Mouse (Mus musculus) neural tube, embryonic 10.5 days (tissue): ENCODE results near the gene Dusp28.
"Not testable (repeated sequence)": the region's sequence is repeated elsewhere in the genome, so short reads cannot be mapped to it uniquely, and the experiment has no call there.

ENCODE experiments used
- DNase-seq: peaks from one replicate; pipeline ENCODE4 v3.0.0-alpha.2; 2017; ENCODE audit warnings: low spot score; ENCODE audit errors: extremely low spot score

Dusp28 gene

DNA sequence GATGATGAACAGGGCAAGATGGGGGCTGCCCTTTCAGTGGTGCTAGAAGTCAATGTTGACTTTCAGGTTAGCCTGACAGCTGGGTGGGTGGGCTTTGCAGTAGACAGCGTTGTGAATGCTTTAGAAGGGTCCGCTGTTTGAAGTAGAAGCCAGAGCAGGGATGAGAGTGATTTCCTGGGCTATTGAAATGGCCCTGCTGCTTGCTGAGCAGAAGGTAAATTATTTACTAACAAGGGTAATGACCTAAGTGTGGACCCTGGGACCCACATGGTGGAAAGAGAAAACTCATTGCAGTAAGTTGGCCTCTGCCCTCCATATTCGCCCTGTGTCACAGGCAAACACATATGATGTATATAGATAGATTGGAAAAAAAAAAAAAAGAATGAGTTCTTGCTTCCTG, 29.7 kb downstream of the Dusp28 start:
- DNase-seq: no peak

DNA sequence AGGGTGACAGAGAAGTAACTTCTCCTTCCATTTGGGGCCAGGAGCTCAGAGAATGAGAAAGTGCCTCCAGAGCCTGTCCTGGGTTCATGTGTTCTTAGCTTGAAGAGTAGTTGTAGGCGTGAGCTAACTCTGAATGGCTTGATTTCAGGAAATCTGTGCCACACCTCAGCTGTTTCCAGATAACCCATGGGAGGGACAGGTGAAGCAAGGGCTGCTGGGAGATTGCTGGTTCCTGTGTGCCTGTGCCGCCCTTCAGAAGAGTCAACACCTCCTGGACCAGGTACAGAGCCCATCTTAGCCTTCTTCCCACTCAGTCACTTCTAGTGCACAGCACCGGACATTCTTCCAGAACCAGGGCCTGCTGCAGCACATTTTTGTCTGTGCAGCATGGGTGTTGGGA, 31.0 kb downstream of the Dusp28 start:
- DNase-seq: no peak

GRCm38 (mm10) chr1:92939746-92940145, 33.0 kb downstream of the Dusp28 start:
- DNase-seq: no peak

DNA sequence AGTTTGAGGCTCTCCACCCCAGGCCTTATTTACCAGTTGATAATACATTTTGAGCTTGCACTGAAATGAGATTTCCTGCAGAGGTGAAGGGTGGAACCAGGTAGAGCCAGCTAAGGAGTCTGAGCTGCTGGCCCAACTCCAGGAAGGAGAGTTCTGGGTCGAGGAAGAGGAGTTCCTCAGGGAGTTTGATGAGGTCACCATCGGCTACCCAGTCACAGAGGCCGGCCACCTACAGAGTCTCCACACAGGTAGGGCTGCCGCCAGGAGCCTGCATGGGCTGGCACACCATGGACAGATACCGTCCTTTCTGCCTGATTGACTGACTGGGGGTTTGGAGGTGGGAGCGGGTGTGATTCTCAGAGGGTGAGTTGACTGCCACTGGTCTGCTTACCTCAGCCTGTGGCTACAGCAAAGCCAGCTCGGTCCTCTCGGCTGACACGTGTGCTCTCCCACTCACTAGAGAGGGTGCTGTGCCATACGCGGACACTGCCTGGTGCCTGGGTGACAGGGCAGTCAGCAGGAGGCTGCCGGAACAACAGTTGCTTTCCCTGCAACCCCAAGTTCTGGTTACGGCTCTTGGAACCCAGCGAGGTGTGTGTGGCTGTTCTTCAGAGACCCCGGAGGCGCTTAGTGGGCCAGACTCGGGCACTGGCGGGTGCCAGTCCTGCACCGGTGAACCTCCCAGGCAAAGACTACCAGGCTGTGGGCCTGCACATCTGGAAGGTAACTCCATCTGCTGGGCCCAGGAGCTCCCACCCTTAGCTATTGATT, 36.6 kb downstream of the Dusp28 start:
- DNase-seq: no peak

- no peak for DNase-seq
These were observed 41.2 kb downstream of the Dusp28 start for GRCm38 (mm10) chr1:92947966-92948365.

DNA sequence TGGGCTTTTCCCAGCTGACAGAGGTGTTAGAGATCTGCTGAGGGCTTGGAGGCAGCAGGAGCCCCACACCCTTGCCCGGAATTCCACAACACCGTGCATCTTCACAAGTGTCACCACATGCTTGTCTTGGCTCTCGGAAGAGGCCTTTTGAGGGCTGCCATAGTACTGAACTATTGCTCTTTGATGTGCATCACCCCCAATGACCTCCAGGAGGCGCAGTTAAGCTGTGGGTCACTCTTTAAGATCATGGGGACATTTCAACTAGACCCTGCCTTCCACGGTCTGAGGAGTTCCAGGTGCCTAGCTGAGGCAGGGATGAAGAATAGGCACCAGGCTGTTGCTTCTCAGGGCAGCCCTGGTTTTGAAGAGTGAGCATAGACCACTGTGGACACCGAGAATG, 42.6 kb downstream of the Dusp28 start:
- peak; percentile 22 for DNase-seq

- no peak for DNase-seq
These were observed 43.8 kb downstream of the Dusp28 start, which contains the start of gene Gpr35 for GRCm38 (mm10) chr1:92950607-92951006. TSS of gene Gpr35 (plus strand) at chr1:92950865.

- no peak for DNase-seq
These were observed 46.9 kb downstream of the Dusp28 start for GRCm38 (mm10) chr1:92953641-92954040.

DNA sequence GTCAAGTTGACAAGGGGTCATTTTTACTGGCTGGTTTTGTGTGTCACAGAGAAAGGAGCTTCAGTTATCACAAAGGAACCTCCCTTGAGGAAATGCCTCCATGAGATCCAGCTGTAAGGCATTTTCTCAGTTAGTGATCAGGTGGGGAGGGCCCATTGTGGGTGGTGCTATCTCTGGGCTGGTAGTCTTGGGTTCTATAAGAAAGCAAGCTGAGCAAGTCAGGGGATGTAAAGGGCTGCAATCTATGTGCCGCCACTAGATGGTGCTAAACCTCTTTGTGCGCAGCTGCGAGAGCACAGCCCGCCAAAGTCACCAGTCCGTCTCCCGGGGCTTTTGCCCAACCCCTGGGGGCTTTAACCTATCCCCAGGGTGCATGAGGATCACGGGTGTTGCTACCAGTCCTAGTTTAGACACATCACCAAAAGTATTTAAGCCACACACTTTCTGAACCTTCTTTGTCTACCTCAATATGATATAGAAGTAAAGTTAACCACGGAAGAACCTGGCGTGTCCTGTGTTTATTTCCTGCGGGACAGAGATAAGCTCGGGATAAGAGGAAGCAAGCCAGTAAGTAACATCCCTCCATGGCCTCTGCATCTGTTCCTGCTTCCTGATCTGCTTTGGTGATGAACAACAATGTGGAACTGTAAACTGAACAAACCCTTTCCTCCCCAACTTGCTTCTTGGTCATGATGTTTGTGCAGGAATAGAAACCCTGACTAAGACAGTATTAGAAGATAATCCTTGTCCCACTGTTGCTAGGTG, 50.0 kb downstream of the Dusp28 start:
- not testable (repeated sequence) for DNase-seq
